Mouse (Mus musculus) thymus, adult 2 months (tissue): ENCODE data around the gene Osbpl2.

Experiments used
- CTCF ChIP-seq: fragments of 200-500 bp; IDR thresholded peaks from 2 replicates; pipeline ENCODE4 v1.5.1; 2012; ENCODE audit warnings: mild to moderate bottlenecking, control low read depth, low read length, moderate library complexity, borderline replicate concordance; ENCODE audit not compliant: control insufficient read depth, poor library complexity, insufficient read depth; ENCODE audit errors: extremely low read depth
- POLR2A ChIP-seq: fragments of 200-500 bp; IDR thresholded peaks from 2 replicates; pipeline ENCODE4 v1.6.1; 2012; ENCODE audit warnings: mild to moderate bottlenecking, low read length, control low read depth, moderate library complexity; ENCODE audit not compliant: control insufficient read depth, poor library complexity, insufficient read depth; ENCODE audit errors: extremely low read depth

GRCm38 (mm10) chr2:180204501-180204900 is 85.4 kb downstream of the Osbpl2 start:
- no peak for TF ChIP-seq CTCF
- no peak for TF ChIP-seq POLR2A
